Mouse (Mus musculus) spleen, adult 12 weeks (tissue): Measurements from ENCODE around the gene Ceacam9.
"Not testable (repeated sequence)": the region's sequence is repeated elsewhere in the genome, so short reads cannot be mapped to it uniquely, and the experiment has no call there.

Source experiments
- DNase-seq: peaks from one replicate; pipeline ENCODE4 v3.0.0; 2022; ENCODE audit warnings: low spot score

Ceacam9 gene

DNA sequence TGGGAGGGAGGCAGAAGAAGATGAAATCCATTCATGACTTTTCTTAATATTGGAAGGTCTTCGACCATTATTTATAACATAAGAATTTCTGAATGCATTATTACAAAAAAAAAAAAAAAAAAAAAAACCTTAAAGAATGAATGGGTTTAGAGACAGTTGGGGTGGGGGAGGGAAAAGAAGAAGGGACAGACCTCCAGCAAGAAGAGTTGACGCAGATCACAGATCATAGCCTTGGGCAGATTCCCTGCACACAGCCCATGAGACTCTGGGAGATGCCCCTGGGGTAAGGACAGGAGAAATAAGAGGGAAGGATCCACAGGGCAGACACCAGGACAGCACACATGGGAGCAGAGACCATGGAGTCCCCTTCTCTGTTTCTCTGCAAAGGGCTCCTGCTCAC is at the start of gene Ceacam9:
Ceacam9 (plus strand) TSS at position 301 of the 400 bp plus-strand sequence.
- DNase-seq = no peak

DNA sequence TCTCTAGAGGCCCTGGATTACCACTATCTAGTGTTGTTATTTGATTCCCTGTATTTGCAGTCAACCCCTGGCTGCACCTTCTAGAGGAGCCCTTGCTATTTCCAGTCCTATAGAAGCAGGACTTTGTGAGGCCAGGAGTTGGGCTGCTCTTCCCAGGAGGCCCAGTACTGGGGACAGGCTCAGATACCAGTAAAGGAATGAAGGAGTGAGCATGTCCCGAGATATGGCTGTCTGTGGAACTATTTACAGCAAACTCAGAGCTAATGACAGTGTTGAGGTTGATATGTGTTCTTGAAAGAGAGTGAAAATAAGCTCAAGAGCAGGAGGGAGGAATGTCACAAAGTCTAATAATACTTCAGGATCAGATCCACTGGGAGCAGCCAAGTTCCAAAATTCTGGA is 47.9 kb upstream of the Ceacam9 start:
- DNase-seq = no peak

DNA sequence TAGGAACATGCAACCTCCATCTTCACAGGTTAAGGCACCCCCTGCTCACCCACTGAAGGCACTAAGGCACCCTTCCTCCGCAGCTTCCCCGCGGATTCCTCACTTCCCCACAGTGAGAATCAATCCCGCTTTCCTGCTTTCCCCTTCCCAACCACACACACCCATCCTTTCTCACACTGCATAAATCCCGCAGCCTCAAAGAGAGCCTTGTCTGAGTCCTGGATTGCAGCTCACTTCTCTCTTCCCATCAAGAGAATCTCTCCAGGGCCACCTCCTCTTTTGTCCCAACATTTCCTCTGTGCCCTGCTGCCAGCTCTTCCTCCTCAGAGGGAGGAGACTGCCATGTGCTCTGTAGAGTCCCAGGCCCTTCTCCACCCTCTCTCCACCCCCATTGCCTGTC is 47.0 kb upstream of the Ceacam9 start:
- not testable (repeated sequence) for DNase-seq

DNA sequence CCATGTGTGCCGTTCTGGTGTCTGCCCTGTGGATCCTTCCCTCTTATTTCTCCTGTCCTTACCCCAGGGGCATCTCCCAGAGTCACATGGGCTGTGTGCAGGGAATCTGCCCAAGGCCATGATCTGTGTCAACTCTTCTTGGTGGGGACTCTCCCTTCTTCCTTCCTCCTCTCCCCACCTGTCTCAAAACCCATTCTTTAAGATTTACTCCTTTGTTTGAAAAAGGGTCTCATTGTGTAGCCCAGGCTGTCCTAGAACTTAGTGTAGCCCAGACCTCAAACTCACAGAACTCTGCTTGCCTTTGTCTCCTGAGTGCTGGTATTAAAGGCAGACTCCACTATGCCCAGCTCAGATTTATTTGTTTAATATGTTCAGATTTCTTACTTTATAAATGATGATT is 46.1 kb upstream of the Ceacam9 start, which contains the start of gene Ceacam15:
Ceacam15 (minus strand) TSS at position 101 of the 400 bp plus-strand sequence.
- DNase-seq = no peak

DNA sequence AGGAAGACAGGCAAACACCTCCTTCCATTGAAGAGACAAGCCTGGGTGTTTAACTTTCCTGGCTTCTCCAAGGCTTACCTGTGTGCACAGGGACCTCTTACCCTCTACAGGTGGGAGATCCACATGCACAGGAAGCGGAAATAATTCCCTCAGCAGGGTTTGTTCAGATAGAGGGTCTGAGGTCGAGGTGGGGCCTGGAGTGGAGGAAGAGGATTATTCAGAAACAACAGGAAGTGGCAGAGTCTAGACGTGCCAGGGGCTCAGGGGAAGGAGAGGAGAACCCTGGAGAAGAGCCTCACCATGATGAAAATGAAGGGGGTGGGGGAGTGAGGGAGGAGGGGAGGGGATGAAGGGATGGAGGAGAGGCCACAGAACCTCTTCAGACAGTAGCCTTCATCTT is 41.5 kb upstream of the Ceacam9 start:
- DNase-seq = not testable (repeated sequence)

DNA sequence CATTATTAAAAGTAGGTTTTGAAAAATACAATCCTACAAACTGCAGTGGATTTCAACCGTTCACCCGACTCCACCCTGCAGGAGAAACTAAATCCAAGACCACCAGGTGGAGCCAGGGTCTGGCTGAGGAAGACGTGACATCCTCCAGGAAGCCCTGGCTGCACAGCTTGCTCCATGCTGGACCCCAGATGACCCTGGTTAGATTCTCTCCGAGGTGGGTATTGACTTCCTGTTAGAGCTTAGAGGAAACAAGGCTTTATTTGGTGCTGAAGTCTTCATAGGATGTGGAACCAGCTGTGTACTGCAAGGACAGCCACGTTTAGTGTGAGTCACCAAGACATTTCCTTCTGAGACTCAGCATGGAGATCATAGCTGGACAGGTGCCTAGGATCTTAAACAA is 32.5 kb upstream of the Ceacam9 start:
- DNase-seq = no peak

DNA sequence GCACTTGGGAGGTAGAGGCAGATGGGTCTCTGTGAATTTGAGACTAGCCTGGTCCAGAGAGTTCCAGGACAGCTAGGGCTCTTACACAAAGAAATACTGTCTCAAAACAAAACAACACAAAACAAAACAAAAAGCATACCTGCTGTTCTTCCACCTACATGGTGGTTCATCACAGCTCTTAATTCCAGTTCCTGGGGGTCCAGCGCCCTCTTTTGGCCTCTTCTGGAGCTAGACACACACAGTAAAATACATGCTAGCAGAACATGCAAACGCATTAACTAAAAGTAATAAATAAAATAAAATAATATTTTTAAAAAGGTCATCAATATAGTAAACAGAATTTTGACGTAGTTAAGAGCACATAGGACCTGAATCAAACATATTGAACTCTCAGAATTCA is 26.7 kb upstream of the Ceacam9 start:
- DNase-seq = no peak

DNA sequence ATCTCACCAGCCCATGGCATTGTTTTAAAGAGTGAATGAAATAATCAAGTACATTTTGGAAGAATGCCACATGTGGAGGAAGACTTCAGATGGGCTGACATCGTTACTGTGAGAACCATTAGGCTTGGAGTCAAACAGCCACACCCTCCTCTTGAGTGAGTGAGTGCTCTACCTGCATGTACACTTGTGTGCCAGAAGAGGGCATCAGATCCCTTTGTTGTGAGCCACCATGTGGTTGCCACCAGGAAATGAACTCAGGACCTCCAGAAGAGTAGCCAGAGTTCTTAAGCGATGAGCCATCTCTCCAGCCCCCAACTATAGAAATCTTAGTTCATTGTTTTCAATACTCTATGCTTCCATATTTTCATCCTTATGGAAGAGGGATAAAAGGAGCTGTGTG is 22.7 kb upstream of the Ceacam9 start:
- no peak for DNase-seq

DNA sequence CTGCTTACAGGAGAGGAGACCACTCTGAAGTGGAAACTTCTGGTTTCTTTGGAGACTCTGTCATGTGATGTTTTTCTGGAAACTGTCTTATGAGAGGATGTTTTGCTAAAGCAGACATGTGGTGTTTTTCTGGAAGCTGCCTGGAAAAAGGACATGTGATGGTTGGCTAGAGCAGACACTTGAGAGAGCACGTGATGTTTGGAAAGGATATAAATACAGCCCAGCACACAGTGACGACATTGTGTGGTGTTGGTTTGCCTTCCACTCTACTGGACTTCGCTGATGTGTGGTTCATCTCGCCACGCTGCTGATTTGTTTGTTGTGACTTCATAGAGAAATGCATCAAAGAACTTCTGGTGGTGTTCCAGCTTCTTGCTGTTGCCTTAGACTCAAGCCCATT is 21.1 kb upstream of the Ceacam9 start:
- DNase-seq = no peak

DNA sequence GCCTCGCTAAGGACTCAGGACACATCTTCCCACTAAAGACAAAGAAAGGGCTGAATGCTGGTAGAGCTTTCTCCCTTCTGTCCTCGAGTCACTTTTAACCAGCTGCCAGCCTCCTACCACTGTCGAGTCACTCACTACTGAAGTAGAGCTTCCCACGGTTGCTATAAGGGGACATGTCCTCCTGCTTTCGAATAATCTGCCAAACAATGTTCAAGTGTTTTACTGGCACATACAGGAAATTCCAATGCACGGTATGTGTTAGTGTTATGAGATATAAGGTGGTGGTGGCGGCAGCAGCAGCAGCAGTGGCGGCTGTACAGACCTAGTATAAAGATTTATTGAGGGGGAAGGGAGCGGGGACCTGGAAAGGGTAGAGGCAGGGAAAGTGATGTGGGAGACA is 15.3 kb upstream of the Ceacam9 start:
- no peak for DNase-seq

DNA sequence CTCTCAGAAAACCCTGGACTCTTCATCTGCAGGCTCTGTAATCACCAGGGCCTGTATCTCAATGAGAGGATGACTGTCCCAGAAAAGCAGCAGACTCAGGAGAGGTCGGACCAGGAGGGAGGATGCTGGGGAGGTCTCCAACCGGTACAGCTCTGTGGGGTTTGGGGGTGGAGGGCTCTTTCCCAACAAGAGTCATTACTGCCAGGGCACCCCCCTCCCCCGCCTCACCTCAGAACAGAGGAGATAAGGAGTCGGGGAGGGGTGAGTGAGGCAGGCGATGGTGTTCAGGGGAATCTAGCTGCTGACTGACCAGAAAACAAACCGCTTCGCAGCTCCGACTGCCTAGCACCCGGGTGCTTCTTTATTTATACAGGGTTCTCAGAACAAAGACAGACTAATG is 13.5 kb upstream of the Ceacam9 start:
- no peak for DNase-seq

DNA sequence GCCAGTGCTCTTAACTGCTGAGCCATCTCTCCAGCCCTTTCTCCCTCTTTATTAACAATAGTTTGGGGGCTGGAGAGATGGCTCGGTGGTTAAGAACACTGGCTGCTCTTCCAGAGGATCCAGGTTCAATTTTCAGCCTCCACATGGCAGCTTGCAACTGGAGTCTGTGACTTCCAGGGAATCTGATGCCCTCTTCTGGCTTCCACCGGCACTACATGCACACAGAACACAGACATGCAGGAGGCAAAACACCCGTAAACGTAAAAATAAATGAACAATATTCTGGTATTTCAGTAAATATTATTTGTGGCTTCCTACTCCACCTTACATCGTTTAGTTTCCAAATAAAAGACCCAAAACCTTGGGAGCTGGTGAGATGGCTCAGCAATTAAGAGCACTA is 11.1 kb upstream of the Ceacam9 start:
- DNase-seq = no peak

DNA sequence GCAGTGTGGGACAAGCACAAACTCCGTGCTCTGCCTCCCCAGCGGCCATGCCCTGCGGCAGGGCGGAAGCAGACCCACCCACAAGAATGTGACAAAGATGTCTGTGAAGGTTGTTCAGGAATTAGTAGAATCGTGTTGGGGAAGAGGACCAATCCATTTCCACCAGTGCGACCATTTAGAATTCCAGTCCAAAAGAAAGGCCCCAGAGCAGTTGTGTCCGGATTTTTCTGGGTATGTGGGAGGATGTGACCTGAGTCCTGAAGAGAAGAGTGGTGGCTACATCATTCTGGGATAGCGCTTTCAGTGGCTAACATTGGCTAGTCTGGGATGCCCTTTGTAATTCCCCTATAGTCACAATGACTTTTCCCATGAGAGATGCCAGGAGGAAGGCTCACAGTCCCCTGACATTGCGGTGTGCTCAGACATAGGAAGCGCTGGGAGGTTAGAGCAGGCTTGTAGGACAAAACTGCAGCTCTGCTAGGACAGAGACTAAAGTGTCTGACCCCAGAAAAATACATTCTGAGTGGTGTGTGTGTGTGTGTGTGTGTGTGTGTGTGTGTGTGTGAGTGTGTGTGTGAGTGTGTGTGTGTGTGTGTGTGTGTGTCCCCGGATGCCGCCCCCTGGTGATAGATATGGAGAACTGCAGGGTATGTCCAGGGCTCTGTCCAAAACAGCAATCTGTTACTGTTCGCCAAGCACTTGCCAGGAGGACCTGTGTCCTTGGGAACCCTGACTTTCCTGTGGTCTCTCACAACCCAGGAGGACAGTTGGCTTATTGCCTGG is 8.9 kb upstream of the Ceacam9 start:
- no peak for DNase-seq

DNA sequence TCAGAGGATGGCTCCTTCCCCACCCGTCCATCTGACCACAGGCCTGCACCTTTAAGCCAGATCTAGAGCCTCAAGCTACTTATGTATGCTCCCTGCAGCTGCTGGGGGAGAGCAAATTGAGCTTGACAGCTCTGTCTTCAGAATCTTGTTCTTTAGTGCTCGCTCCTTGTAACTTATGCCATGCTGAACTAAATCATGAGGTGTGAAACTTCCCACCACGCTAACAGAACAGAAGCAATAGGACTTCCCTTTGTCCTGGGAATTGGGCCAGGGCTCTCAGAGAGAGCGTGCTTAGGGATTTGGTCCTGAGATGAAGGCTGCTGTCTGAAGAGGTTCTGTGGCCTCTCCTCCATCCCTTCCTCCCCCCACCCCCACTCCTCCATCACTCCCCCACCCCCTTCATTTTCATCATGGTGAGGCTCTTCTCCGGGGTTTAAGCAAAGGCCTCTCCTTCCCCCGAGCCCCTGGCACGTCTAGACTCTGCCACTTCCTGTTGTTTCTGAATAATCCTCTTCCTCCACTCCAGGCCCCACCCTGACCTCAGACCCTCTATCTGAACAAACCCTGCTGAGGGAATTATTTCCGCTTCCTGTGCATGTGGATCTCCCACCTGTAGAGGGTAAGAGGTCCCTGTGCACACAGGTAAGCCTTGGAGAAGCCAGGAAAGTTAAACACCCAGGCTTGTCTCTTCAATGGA is 5.1 kb upstream of the Ceacam9 start:
- not testable (repeated sequence) for DNase-seq

DNA sequence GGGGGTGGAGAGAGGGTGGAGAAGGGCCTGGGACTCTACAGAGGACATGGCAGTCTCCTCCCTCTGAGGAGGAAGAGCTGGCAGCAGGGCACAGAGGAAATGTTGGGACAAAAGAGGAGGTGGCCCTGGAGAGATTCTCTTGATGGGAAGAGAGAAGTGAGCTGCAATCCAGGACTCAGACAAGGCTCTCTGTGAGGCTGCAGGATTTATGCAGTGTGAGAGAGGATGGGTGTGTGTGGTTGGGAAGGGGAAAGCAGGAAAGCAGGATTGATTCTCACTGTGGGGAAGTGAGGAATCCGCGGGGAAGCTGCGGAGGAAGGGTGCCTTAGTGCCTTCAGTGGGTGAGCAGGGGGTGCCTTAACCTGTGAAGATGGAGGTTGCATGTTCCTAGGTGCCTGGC is 761 bp downstream of the Ceacam9 start:
- not testable (repeated sequence) for DNase-seq

DNA sequence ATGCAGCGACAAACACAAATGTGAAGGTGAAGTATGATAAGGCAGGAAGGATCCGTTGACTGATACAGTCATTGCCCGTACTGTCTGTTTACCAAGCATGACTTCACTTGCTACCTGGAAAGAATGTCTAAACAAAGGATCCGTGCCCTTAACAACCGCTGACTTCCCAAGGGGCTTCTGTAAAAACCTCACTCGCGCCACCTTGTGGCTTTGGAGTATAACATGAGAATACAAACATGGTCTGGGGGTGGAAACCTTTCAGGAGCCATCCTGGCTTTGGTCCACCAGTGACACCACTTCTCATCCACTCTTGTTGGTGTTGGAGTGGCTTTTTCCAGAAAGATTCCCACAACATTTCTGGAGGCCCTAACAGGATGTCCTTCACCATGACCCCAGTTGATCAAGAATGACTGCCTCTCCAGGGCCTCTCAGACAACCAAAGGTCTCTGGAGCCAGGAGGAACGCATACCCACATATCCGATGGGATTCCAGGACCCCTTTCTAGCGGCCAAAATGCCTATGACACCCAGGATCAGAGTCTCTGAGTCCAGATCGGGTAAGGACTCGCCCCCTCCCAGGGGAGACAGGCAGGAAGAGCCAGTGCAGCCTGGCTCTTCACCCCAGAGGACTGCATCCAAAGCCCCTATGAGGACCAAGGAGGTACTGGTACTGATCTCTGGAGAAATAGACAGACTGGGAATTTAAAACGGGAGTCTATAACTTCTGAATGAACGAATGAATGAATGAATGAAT is 7.0 kb downstream of the Ceacam9 start:
- peak; percentile 31 for DNase-seq

DNA sequence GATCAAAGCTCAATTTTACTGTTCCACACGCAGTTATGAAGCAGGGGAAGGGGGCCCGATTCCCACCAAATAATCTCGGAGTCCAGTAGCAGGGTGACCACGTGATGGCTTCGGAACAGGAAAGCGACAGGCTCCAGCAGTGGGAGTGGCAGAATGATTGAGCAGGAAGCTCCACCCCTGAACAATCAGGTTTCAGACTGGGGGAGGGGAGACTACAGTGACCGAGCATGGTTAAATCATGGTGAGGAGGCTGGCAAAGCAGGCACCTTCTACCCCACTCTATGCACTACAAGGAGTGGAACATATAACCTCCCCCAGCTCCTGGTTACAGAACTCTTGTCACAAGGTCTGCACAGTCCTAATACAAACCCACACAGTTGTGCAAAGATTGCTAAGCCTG is 7.8 kb downstream of the Ceacam9 start:
- not testable (repeated sequence) for DNase-seq

DNA sequence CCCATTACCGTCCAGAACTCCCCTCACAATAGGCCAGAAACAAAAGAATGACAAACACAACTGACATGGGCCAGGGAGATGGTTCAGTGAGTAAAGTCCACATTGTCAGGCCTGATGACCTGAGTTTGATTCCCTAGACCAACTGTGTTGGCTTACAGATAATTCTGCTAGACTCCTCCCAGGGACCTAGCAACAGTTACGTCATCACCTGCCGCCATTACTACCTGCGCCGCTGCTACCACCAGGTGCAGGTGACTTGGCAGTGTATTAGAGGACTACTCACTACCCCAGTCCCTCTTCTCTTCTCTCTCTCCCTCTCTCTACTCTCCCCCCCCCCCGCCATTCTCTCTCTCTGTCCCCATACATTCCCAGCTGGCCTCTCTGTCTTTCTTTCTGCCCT is 9.1 kb downstream of the Ceacam9 start:
- no peak for DNase-seq

DNA sequence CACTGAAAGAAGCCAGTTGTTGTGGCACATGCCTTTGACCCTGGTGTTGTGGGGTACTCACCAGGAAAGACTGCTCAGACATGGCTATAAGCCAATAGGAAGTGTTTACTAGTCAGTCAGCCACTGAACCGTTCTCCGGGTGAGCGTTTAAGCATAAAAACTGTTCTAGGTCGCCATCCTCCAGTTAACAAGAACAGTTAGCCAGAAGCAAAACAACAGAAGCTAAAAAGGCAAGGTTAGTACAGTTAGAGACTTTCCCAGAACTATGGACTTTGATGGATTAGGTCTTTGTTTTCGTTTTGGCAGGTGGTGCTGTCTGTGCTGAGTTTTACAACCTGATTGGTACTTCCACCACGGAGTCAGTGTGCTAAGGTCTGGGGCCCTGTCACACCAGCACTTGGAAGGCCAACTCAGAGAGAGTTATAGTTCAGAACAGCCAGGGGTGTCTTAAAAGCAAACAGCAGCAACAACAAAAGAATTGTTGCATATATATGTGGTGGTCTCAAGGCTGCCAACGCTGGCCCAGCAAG is 10.2 kb downstream of the Ceacam9 start:
- no peak for DNase-seq

DNA sequence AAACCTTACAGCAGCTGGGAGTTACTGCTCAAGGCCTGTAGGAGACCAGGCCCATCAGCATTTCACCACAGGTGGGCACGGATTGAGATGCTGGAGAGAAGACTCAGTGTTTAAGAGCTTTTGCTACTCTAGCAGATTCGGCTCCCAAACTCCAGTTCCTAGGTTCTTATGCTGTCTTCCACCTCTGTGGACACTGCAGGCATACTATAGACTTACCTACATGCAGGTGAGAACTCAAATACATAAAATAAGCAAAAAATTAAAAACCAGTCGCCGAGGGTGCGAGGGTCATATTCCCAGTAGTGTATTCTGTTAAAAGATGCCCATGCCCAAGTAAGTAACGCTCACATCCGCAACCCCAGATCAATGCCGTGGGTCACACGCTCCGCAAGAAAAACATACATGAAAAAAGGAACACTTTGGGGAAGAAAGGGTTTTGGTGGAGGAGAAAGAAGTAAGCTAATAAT is 15.9 kb downstream of the Ceacam9 start:
- no peak for DNase-seq

DNA sequence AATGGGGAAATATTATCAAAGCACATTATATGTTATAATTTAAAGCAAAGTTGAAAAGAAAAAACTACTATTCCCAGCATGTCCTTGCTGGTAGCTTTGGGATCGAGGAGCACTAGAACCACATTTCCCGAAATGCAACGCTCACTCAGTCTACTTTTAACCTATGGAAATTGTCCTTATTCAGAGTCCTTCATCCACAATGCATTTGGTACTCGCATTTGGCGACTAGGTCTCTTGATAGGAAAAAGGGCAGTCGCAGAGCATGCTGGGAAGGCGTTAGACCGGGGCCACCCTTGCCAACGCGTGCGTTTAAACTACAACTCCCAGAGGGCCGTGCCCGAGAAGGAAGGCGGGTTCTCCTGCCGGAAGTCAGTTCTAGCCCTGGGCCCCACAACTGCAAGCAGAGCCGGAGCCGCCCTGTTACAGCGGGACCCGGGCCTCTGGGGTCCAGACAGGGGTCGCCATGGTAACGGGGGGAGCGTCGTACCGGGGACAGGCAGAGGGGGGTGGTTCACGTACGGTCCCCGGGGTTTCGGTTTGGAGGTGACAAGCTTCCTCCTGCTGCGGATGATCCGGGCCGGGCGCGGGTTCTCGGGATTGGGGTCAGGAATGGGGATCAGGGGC is 16.5 kb downstream of the Ceacam9 start, which contains the start of gene Ap2s1:
Ap2s1 (plus strand) TSS at position 338 of the 624 bp plus-strand sequence.
- DNase-seq = peak; percentile 88

DNA sequence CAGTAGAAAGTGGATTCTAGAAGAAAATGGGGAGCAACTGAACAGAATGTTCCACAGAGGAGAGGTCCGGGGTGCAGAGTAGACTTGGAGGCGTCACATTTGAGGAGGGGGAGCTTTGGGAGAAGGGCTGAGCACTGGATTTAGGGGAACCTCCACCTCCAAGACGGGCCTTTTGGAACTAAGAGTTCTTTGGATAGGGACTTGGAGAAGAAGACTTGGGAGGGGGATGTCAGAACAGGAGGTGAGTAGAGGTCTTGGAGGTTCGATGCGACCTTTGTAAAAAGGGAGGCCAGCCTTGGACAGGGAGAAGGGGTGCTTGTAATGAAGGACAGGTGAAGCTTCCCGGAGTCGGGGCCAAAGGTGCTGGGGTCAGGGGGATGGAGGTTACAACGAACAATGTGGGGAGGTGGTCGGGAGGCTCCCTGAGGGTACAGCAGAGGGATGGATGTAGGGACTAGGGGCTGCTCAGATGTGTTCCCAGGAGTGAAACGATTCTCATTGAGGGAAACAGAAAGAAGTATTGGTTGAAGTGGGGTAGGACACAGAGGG is 17.4 kb downstream of the Ceacam9 start:
- no peak for DNase-seq
